Mouse (Mus musculus): ENCODE data around the gene Hgd.
"Not testable (repeated sequence)": the region's sequence is repeated elsewhere in the genome, so short reads cannot be mapped to it uniquely, and the experiment has no call there.

Hgd gene

DNA sequence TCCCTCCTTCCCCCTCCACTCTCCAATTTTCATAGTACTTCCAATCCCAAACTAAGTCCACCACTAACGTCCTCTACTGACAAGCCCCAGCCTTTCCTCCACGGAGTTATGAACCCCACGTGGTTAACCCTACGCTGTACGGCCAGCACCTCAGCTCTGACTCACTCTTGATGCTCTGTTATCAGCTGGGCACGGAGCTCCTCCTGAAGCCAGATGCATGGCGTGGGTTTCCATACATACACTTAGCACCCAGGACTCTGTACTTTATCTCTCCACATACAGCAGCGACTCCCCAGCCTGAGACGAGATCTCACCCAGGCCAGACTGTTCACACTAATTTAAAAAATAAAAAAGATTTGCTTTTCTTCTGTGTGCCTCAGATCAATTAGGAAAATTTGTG lies 54.6 kb downstream of the Hgd start:
- DNase-seq (ENCODE audit: low spot score): no peak

DNA sequence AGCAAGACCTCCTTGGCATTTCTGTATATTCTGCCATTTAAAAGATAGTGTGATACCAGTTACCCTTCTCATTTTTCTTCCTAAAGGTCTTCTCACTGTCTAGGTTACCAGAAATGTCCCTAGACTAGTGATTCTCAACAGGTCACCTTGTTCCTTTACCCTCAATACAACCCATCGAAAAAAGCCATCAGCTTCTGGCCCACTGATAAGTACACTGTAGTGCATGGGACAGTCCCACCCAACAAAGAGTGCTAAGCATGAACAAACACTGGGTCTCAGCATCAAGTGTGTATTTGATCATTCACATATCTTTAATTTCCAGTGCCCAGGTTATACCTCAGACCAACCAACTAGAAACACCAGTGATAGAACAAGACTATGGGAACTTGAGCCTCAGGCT lies 55.1 kb downstream of the Hgd start:
- no peak for DNase-seq (ENCODE audit: low spot score)

DNA sequence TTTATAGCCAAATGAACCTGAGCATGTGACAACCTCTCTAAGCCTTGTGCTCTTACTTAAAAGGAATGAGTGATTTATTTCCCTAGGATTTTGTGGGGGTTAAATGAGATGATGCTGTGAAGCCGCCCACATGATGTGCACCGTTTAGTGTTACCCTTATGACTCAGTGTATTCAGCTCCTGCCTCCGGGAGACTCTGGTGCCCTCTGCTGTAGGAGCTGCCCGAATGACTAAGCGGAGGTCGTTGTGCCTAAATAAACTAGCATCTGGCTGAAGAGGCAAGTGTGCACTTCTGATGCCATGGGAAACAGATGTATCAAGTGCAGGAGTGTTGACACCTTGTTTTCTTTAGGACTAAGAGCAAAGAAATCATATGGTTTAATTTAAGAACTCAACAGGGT lies 56.2 kb downstream of the Hgd start:
- DNase-seq (ENCODE audit: low spot score): no peak

DNA sequence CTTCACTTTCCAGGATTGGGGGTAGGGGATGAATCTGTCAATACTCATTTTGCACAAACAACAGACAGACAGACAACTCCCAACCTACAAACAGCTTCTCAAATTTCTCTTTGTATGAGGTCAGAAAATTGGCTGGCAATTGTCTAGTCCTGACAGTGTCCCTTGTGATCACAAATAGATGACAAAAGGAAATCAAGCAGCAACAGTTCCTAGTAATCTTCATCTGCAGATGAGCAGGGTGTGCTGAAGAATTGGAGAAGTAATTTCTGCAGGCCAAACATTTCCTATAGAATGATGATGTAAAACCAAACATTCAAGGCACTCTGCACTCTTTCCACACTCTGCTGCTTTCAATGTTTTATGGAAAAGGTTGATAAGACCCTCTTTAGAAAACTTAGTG lies 57.8 kb downstream of the Hgd start:
- DNase-seq (ENCODE audit: low spot score): no peak

DNA sequence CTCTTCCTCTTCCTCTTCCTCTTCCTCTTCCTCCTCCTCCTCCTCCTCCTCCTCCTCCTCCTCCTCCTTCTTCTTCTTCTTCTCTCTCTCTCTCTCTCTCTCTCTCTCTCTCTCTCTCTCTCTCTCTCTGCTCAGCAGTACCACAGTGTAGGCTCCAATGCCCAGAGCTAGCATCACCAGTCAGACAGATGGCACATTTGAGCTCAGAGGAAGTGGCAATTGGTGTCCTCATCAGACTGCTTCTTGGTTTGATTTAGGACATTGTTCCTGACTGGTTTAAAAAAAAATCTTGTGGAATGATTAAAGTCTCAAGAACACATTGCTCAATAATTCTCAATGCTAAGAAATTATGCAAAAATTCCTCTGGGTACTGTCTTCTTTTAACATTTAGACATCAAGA lies 60.6 kb downstream of the Hgd start:
- DNase-seq (ENCODE audit: low spot score): not testable (repeated sequence)

DNA sequence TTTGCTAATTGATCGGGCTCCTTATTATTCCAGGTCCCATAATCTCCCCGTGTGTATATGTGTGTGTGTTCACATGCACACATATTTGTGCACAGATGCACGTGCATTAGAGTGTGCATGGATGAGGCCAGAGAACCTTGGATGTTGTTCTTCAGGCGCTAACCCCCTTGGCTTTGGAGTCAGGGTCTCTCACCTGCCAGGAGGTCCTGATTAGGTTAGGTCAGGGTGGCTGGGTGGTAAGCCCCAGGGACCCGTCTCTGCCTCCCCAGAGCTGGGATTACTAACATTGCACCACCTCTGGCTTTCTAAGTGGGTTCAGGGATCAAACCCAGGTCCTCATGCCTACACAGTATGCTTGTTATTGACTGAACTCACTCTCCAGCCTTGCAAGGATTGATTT lies 64.5 kb downstream of the Hgd start:
- no peak for DNase-seq (ENCODE audit: low spot score)

DNA sequence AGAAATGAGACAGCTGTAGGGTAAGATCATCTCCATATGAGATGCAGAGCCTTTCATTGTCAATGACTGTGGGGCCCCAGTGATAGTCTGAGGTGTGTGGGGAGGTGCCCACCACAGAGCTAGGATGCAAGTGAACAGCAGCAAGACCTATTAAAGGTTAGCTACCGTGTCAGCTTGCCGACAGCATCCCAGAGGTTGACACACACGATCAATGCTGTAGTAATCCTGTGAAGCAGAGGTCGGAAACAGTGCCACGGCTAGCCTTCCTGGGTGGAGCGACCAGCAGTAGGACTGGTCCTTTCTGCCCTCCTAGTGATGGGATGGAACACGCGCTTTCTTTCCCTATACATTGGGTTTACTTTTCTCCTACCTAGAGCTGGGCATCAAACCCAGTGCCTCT lies 65.3 kb downstream of the Hgd start:
- no peak for DNase-seq (ENCODE audit: low spot score)

DNA sequence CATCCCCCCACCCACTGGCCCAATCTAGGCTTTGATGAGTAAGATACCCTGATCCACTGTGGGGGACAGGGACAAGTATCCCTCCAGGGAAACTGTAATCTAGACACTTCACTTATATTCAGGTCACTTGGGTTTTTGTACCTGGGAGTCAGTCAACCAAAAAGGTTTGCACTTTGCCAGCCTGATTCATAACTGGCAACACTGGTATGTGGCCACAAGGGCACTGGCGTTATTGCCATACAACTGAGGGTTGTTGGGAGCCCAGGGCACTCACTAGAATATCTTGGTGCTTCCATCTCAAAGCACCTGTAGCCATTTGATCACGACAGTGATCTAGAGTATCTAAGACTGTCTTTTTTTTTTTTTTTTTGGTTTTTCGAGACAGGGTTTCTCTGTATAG lies 65.8 kb downstream of the Hgd start:
- no peak for DNase-seq (ENCODE audit: low spot score)

DNA sequence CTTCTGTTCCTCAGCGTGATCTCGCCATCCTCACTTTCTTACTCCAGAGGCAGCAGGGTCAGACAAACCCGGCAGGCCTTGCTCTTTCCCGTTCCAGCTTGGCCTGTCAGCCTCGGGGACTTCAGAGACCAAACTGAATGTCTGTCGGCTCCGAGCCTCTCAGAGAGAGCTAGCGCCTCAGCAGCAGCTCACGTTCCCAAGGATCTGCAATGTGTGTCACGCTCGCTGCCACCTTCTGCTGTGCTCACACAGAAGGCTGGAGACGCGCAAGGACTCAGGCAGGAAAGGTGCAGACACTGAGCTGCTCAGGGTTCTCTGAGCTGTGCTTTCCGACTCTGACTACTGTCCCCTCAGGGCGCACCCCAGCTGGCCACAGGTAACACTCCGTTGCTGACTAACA lies 67.1 kb downstream of the Hgd start:
- no peak for DNase-seq (ENCODE audit: low spot score)

DNA sequence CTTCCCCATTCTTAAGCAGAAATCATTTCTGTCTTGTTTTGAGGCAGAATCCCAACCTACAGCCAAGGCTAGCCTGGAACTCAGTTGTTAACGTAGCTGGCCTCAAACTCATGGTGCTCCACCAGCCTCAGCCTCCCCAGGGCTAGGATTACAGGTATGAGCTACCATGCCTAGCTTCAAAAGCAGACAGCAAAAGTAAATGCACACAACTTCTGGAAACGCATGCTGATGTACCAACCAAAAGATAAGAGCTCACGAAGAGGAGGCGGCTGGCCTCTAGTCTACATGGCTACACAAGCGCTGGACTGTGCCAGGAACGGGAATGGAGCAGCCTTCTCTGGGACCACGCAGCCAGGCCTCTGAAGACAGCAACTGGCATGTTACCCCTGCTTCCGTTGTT lies 68.0 kb downstream of the Hgd start:
- no peak for DNase-seq (ENCODE audit: low spot score)

DNA sequence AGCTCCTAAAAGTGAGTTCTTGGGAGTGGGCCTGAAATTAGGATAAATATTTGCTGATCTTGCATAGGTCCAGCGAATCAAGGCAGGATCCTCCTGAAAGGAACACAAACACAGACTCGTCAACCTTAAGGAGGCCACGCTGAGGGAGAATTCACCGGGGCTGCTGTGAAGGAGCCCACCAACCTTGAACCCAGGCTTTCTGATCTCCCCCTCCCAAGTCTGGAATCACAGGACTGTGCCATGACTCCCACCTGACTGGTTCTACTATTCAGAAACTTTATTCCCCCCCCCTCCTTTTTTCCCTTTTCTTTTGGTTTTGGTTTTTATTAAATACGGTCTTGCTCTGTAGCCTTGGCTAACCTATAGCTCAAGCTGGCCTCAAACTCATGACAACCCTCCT lies 69.1 kb downstream of the Hgd start:
- DNase-seq (ENCODE audit: low spot score): no peak

DNA sequence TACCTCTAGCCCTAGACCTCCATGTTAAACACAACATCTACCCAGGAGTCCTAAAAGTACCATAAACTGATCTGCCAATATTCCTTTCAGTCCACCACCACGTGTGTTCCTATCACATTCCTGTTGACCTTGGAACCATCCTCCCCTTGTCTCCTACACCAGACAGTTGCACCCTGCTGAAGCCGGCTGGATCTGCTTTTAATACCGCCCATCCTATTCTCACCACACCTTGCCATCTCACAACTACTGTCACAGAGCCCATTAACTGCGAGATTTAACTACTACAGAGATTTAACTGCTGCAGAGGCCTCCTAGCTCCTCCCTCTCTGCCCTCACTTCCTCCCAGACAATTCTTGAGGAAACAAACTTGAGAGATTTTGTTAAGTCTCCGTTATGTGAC lies 71.5 kb downstream of the Hgd start:
- DNase-seq (ENCODE audit: low spot score): no peak

DNA sequence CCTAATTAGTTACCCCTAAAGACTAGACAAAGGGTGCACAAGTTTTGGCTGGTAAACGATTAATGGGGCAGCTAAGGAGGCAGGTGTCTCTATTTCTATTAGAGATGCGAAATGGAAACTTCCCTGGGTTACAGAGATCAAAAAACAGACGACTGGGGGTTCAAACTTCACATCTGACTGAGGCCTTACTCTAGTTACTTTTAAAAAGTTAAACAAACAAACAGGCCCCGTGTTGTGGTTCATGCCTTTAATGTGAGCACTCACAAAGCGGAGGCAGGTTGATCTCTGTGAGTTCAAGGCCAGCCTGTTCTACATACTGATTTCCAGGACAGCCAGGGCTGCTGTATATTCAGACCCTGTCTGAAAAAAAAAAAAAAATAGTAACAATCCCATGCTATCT lies 72.7 kb downstream of the Hgd start:
- DNase-seq (ENCODE audit: low spot score): no peak

DNA sequence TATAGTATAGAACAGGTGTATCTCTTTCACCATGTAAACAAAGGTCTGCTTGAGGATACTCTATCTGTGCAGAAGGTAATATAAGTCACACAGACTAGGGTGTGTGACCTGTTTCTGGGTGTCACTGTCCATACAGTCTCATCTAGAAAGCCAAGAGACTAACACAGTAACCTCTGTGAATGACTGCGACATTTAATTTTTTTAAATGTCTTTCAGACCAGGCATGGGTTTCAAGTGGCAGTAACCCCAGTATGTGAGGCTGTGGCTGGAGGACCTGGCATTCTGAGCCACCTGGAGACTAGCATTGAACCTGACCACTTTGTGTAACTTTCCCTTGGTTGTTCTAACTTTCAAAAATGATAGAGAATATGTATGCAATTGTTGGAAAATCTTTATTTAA lies 73.1 kb downstream of the Hgd start:
- DNase-seq (ENCODE audit: low spot score): no peak

DNA sequence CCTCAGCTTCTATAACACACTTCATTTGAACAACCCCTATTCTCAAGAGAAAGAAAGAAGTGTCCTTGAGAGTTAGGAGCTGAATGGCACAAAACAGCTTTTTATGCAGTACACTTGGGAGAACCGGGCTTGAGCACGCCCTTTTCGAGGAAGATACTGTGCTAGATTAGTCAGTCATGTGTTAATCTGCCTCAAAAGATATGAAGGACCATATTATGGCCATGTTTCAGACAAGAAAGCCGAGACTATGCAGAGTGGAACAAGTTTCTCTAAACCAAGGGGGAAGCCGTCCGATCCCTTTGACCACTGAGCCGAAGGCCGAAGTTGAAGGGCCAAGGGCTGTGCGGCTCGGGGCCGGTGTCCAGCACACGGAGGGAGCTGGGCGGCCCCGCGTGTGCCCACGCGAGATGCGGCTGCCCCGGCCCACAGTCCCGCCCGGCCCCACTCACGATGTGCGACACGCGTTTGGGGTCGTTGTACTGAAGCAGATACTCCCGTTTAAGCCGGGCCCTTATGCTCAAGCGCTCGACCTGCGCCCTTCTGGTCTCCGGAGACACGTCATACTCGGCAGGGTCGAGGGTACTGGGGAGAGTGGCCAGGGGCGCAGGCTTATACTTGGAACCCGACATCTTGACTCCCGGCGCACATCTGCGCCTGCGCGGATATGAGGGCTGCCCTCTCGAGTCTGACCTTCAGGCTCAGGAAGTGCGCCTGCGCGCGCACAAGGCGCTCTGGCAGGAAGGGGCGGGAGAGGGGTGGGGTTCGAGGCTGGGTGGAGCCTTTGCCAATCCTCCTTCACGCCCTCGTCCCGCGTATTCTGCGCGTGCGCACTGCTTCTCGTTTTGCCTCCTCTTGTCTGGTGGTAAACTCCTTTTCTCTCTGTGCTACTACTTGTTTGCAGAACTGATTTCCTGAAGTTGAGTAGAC lies 74.0 kb downstream of the Hgd start, which contains the start of gene Ndufb4:
TSS of gene Ndufb4 (minus strand) at position 723 of the 927 bp plus-strand sequence.
- peak; percentile 96 for DNase-seq (ENCODE audit: low spot score)

DNA sequence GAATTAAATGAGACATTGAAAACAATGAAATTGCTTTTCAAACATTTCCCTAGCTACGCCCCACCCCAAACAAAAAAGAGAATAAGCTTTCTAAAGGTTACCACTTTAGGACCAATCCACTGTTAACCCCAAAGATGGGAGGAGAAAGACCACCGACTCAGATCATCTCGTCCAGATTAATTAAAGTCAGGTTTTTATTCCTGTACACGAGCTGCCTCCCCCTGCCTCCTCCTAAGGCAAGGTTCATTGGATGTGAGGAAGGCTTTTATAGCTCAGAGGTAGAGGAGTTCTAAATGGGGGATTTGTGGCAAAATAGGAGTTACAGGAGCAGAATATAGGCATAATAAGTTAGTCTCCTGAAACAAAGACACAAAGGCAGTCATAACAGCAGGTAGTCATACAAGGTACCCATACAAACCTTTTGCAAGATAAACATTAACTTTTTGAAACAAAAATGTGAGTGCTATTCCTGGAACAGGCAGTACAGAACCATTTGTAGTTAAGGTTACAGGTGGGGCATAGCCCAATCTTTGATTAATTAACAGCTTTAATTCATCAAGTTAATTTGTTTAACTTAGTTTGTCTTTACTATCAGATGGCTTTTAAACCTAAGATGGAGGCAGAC lies 75.0 kb downstream of the Hgd start:
- no peak for DNase-seq (ENCODE audit: low spot score)

DNA sequence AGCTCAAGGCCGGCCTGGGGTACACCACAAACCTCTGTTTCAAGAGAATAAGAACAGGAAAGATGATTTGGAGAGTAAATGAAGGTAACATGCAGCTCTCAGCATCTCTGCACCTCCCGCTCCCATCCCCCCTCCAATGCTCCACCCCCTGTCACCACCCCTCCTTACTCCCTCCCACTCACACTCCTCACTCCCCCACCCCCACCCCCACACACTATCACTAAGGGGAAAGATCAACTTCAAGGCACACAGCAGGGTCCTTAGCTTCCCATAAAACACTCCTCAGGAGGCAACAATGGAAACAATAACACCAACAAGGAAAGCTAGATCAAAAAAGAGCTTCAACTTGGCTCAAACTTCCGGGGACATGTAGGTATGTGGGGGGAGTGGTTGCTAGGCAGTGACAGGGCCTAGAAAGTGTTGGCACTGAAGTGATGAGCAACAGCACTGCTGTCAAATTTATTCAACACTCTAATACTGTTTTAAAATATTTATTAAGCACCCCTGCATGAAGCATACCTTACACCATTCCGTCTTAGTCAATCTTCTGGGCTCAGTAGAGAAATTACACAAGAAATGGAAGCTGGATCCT lies 75.9 kb downstream of the Hgd start:
- DNase-seq (ENCODE audit: low spot score): no peak

DNA sequence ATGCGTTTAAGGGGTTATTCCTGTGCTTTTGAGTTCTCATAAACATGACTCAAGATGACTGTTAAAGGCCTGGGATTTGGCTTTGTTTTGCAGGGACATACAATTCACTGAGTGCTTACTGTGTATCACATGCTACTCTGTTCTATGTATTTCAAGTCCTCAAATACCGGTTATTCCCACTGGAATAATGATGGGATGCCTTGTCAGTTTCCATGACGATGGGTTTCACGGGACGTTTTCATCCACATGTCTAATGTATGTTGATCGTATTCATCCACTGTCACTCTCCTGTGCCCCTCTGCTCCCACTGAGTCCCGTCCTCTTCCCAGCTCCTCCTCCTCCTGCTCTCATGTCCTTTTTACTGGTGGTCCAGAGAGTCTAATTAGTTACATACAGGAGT lies 76.8 kb downstream of the Hgd start:
- DNase-seq (ENCODE audit: low spot score): no peak

DNA sequence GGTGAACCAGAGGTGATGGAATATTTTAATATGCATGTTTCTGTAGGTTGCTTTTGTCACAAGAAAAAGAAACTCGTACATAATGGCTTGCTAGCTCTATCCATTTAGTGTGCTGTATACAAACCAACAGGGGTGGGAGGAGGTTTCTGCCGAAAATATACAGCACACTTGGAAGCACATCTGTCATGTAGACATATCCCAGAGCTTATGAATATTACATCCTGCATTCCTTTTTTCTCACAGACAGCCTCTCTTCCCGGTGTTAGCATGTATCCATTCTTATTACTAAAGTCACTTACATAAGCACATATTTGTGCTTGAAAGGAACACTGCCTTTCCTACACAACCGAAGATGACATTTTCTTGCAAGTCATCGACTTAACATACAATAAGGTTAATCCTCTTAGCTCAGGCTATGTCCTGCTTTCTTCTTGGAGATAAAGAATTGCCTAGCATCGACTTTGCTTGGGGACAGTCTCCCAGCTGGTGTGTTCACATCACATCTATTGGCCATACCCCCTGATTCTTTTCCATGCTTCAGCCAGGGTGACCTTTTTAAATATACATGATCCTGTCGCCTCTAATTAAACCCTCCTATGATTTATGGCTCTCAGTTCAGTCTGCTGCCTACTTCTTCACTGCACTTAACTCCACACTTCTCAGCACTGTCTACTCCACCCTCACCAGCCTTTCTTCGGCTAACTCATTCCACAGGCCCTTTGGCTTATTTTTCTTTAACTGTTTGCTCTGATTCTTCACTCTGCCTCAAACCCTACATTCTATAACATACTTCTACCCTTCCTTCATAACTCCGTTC lies 83.9 kb downstream of the Hgd start:
- DNase-seq (ENCODE audit: low spot score): peak; percentile 8

DNA sequence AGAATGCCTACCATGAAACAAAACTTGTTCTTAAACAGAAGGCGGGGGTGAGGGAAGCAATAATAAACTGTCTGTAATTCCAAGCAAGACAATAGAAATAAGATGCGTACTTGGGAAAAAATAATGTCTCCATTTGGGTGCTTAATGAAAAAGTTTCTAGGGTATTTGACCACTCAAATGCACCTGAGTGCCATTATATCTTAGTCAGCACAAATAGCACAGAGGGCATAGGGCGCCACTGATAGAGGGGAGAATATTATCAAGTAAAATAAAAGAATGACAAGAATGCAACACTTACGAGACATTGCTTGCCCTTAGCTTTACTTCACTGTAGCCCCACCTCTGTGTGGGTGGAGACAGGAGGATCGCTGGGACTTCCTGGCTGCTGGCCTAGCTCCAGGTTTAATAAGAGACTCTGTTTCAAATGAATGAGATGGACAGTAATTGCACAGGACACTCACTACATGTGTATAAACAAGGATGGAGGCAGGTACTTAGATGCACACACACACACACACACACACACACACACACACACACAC lies 85.5 kb downstream of the Hgd start:
- DNase-seq (ENCODE audit: low spot score): no peak

DNA sequence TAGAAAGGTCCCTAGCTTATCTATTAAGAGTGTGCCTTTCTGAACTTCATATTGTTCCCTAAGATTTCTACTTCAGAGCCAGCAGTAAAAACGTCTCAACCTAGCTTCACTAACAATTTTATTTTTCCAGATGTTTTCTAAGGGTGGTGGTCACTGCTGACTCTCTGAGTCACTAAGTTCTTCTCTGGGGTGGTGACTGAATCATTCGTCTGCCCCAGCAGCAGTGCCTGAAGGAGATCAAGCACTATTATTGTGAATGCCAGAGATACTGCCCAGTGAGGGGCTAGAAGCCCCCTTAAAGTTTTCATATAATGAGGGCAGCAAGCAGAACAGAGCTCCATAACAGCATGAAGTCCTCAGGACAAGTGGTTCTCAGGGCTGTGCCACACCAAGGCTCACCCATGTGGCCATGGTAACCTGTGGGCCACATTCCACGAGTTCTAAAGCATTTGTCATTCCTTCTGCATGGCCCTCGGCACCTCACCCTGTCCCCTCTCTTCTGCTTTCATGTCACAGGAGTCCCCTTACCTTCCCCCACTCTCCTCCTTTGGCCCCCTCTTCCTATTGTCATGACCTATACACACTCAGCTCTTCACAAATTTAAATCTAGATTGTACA lies 90.8 kb downstream of the Hgd start:
- no peak for DNase-seq (ENCODE audit: low spot score)

DNA sequence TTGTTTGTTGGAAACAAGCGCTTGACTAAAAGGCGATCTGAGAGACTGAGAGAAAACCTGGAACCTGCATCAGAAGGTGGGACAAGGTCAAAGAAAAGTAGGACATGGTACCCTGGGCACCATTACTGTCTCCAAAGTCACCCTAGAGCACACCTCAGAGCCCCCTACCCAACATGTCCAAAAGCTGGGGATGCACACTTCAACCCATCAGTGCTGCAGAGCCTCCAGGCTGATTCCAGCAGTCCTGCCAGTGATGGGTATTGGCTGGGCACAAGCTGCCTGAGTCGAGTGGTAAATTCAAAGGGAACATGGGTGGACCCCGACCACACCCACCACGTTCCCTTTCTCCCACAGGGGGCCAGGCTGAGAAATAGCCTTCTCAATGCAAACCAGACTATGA lies 95.4 kb downstream of the Hgd start:
- DNase-seq (ENCODE audit: low spot score): no peak

Measured in testis, postnatal 10 days (tissue).